Mouse (Mus musculus) cortical plate, adult 2 months (tissue): ENCODE measurements around the gene Wars.

Experiments
- CTCF ChIP-seq: fragments of 200-500 bp; IDR thresholded peaks from 2 replicates; pipeline ENCODE4 v1.5.1; 2011; ENCODE audit warnings: mild to moderate bottlenecking, control low read depth, low read length; ENCODE audit not compliant: insufficient read depth; ENCODE audit errors: extremely low read depth
- POLR2A ChIP-seq: fragments of 200-500 bp; IDR thresholded peaks from 2 replicates; pipeline ENCODE4 v1.6.1; 2011; ENCODE audit warnings: mild to moderate bottlenecking, low read length, control low read depth; ENCODE audit not compliant: insufficient read depth; ENCODE audit errors: extremely low read depth

GRCm38 (mm10) chr12:108887077-108887476, 6.9 kb downstream of the Wars start:
- TF ChIP-seq CTCF (no peak), POLR2A (no peak)
